Mouse (Mus musculus): ENCODE data around the gene Slc35f6. TPM values are rescaled to one million over a fixed set of nuclear protein-coding genes. Genes with fewer than 3 reads are reported as not detected.
A peak's percentile ranks its signal among the peaks of the same experiment; 100 is the strongest.

Gene Slc35f6
- polyA plus RNA-seq, 1 experiment from 2014 or later, result 26.5 TPM

- Histone ChIP-seq H3K27me3 (replicated peaks; ENCODE audit: control insufficient read depth, insufficient read depth, low read length) (peaks cover 10% of the 10 kb centered on the region), H3K36me3 (ENCODE audit: control insufficient read depth, insufficient read depth, low read length) (no peaks in the 10 kb centered on the region), H3K9ac (ENCODE audit: low read depth, low read length) (no peak overlapping the region), H3K4me3 (ENCODE audit: low read depth, low read length) (no peak overlapping the region), H3K4me1 (ENCODE audit: control insufficient read depth, insufficient read depth, low read length) (peaks cover 14% of the 10 kb centered on the region), H3K27ac (replicated peaks; ENCODE audit: low read depth, low read length) (no peak overlapping the region), H3K4me2 (ENCODE audit: low read depth, low read length) (no peak overlapping the region), H3K9me3 (ENCODE audit: control insufficient read depth, low read length) (no peaks in the 10 kb centered on the region)
- 27% methylated on average over 3 of the region's 3 CpGs for WGBS
- DNase-seq (ENCODE audit: low spot score), result no peak
- no peak for ATAC-seq (ENCODE audit: low read depth)
Observed at GRCm38 (mm10) chr5:30617357-30617756, 30.4 kb upstream of the Slc35f6 start.

GRCm38 (mm10) chr5:30617851-30618250 lies 29.9 kb upstream of the Slc35f6 start:
- no peak overlapping the region for H3K27ac ChIP-seq (replicated peaks; ENCODE audit: low read depth, low read length)
- DNase-seq (ENCODE audit: low spot score) (no peak), ATAC-seq (ENCODE audit: low read depth) (no peak)
- H3K9me3 ChIP-seq (ENCODE audit: control insufficient read depth, low read length), result no peaks in the 10 kb centered on the region
- H3K27me3 ChIP-seq (replicated peaks; ENCODE audit: control insufficient read depth, insufficient read depth, low read length), result peaks cover 15% of the 10 kb centered on the region
- no peaks in the 10 kb centered on the region for H3K36me3 ChIP-seq (ENCODE audit: control insufficient read depth, insufficient read depth, low read length)
- no peak overlapping the region for H3K4me3 ChIP-seq (ENCODE audit: low read depth, low read length)
- H3K4me1 ChIP-seq (ENCODE audit: control insufficient read depth, insufficient read depth, low read length), result peaks cover 18% of the 10 kb centered on the region
- H3K9ac ChIP-seq (ENCODE audit: low read depth, low read length), result no peak overlapping the region
- WGBS, result 29% methylated on average over 11 of the region's 11 CpGs
- H3K4me2 ChIP-seq (ENCODE audit: low read depth, low read length), result no peak overlapping the region

DNA sequence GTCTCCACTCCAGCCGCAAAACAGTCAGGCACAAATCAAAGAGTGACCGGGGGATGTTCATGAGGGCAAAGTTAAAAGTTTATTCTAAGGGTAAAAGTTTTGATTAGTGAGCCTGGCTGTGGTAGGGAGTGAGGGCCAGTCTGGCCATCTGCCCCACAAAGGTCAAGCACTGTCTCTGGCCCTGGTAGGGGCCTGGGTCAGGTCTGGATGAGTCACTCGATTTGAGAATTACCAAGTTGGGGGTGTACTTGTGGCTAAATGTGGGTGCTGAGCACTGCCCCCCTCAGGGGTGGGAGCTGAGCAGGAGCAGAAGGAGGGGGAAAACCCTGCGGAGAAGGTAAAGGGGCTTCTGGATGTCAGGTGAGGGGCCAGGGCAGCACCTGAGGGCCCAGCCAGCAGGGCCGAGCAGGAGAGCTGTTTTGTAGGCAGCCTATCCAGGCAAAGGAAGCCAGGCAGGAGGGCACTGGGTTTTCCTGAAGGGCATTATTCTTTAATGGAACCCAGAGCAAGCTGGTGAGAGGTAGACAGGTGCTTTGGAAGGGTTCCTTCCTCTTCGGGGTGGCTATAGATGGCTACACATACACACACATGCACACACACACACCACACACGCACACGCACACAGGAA lies 29.2 kb upstream of the Slc35f6 start:
- WGBS, result 75% methylated on average over 8 of the region's 8 CpGs
- Histone ChIP-seq H3K9ac (ENCODE audit: low read depth, low read length) (no peak overlapping the region), H3K4me3 (ENCODE audit: low read depth, low read length) (no peak overlapping the region), H3K4me1 (ENCODE audit: control insufficient read depth, insufficient read depth, low read length) (peaks cover 18% of the 10 kb centered on the region), H3K36me3 (ENCODE audit: control insufficient read depth, insufficient read depth, low read length) (no peaks in the 10 kb centered on the region), H3K27me3 (replicated peaks; ENCODE audit: control insufficient read depth, insufficient read depth, low read length) (peaks cover 15% of the 10 kb centered on the region), H3K4me2 (ENCODE audit: low read depth, low read length) (no peak overlapping the region), H3K27ac (replicated peaks; ENCODE audit: low read depth, low read length) (no peak overlapping the region), H3K9me3 (ENCODE audit: control insufficient read depth, low read length) (no peaks in the 10 kb centered on the region)
- DNase-seq (ENCODE audit: low spot score), result no peak
- ATAC-seq (ENCODE audit: low read depth), result no peak

DNA sequence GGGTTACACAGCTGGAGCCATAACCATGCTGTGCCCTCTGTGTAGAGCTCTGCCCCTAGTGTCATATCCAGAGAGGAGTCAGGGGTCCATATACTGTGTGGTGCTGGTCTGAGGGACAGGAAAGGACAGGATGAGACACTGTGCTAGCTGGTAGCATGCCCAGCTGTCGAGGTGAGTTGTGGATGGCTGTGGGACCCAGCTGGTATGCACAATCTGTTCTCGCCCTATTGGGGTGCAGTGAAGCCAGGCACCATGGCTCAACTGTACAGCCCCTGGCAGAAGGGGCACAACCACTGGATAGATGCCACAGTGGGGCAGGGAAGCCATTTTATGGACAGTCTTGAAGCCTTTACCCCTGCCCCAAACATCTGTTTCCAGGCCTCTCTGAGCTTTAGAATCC lies 28.5 kb upstream of the Slc35f6 start:
- no peak overlapping the region for H3K4me2 ChIP-seq (ENCODE audit: low read depth, low read length)
- H3K9ac ChIP-seq (ENCODE audit: low read depth, low read length), result no peak overlapping the region
- H3K27me3 ChIP-seq (replicated peaks; ENCODE audit: control insufficient read depth, insufficient read depth, low read length), result peaks cover 15% of the 10 kb centered on the region
- no peak for DNase-seq (ENCODE audit: low spot score)
- 83% methylated on average over 2 of the region's 2 CpGs for WGBS
- ATAC-seq (ENCODE audit: low read depth), result no peak
- no peak overlapping the region for H3K4me3 ChIP-seq (ENCODE audit: low read depth, low read length)
- H3K36me3 ChIP-seq (ENCODE audit: control insufficient read depth, insufficient read depth, low read length), result no peaks in the 10 kb centered on the region
- no peaks in the 10 kb centered on the region for H3K9me3 ChIP-seq (ENCODE audit: control insufficient read depth, low read length)
- no peak overlapping the region for H3K27ac ChIP-seq (replicated peaks; ENCODE audit: low read depth, low read length)
- peaks cover 16% of the 10 kb centered on the region for H3K4me1 ChIP-seq (ENCODE audit: control insufficient read depth, insufficient read depth, low read length)

- peaks cover 12% of the 10 kb centered on the region; the same call in 1 of the 2 replicates for H3K4me1 ChIP-seq (ENCODE audit: control insufficient read depth, insufficient read depth, low read length)
- no peaks in the 10 kb centered on the region for H3K9me3 ChIP-seq (ENCODE audit: control insufficient read depth, low read length)
- peaks cover 15% of the 10 kb centered on the region for H3K27me3 ChIP-seq (replicated peaks; ENCODE audit: control insufficient read depth, insufficient read depth, low read length)
- 98% methylated on average over 20 of the region's 20 CpGs for WGBS
- no peaks in the 10 kb centered on the region for H3K36me3 ChIP-seq (ENCODE audit: control insufficient read depth, insufficient read depth, low read length)
- no peak overlapping the region for H3K4me3 ChIP-seq (ENCODE audit: low read depth, low read length)
- no peak overlapping the region for H3K9ac ChIP-seq (ENCODE audit: low read depth, low read length)
- DNase-seq (ENCODE audit: low spot score), result no peak
- no peak for ATAC-seq (ENCODE audit: low read depth)
- no peak overlapping the region for H3K27ac ChIP-seq (replicated peaks; ENCODE audit: low read depth, low read length)
- no peak overlapping the region for H3K4me2 ChIP-seq (ENCODE audit: low read depth, low read length)
Observed at GRCm38 (mm10) chr5:30620567-30620966, 27.2 kb upstream of the Slc35f6 start.

DNA sequence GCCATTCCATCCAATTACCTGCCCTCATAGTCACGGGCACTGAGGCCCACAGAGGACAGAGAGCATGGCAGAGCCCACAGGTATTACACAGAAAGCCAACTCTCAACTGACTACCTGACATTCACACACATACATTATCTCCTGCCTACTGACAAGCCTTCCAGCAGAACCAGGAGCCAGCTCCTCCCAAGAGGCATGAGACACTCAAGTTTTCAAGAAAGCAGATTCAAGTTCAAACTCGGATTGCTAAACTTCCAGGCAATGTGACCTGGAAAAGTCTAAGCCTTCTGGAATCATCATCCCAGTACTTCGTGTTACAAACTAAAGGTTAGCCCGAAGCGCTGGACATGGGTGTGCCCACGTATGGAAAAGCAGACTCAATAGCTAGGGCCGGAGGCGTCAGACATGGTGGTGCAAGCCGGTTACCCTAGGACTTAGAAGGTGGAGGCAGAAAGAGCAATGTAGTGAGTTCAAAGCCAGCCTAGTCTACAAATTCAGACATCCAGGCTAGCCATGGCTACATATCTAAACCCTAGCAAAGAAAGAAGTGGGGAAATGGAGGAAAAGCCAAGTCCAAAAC lies 26.4 kb upstream of the Slc35f6 start:
- no peak overlapping the region for H3K27ac ChIP-seq (replicated peaks; ENCODE audit: low read depth, low read length)
- H3K9ac ChIP-seq (ENCODE audit: low read depth, low read length), result no peak overlapping the region; the same call in 1 of the 2 replicates
- peak overlapping the region; percentile 91 for H3K4me2 ChIP-seq (ENCODE audit: low read depth, low read length)
- H3K36me3 ChIP-seq (ENCODE audit: control insufficient read depth, insufficient read depth, low read length), result no peaks in the 10 kb centered on the region
- 89% methylated on average over 9 of the region's 9 CpGs for WGBS
- H3K4me1 ChIP-seq (ENCODE audit: control insufficient read depth, insufficient read depth, low read length), result peaks cover 12% of the 10 kb centered on the region; the same call in 1 of the 2 replicates
- no peak for DNase-seq (ENCODE audit: low spot score)
- H3K9me3 ChIP-seq (ENCODE audit: control insufficient read depth, low read length), result no peaks in the 10 kb centered on the region
- H3K27me3 ChIP-seq (replicated peaks; ENCODE audit: control insufficient read depth, insufficient read depth, low read length), result peaks cover 15% of the 10 kb centered on the region
- ATAC-seq (ENCODE audit: low read depth), result no peak
- H3K4me3 ChIP-seq (ENCODE audit: low read depth, low read length), result no peak overlapping the region

- no peak overlapping the region for H3K27ac ChIP-seq (replicated peaks; ENCODE audit: low read depth, low read length)
- H3K9ac ChIP-seq (ENCODE audit: low read depth, low read length), result peak overlapping the region; percentile 60
- peak overlapping the region; percentile 91 for H3K4me2 ChIP-seq (ENCODE audit: low read depth, low read length)
- H3K9me3 ChIP-seq (ENCODE audit: control insufficient read depth, low read length), result no peaks in the 10 kb centered on the region
- H3K4me3 ChIP-seq (ENCODE audit: low read depth, low read length), result peak overlapping the region; percentile 50
- DNase-seq (ENCODE audit: low spot score), result no peak
- WGBS, result 49% methylated on average over 22 of the region's 22 CpGs
- H3K36me3 ChIP-seq (ENCODE audit: control insufficient read depth, insufficient read depth, low read length), result no peaks in the 10 kb centered on the region
- ATAC-seq (ENCODE audit: low read depth), result no peak
- peaks cover 15% of the 10 kb centered on the region for H3K27me3 ChIP-seq (replicated peaks; ENCODE audit: control insufficient read depth, insufficient read depth, low read length)
- H3K4me1 ChIP-seq (ENCODE audit: control insufficient read depth, insufficient read depth, low read length), result peaks cover 12% of the 10 kb centered on the region; the same call in 1 of the 2 replicates
Observed at GRCm38 (mm10) chr5:30621844-30622176, 25.9 kb upstream of the Slc35f6 start.

GRCm38 (mm10) chr5:30622177-30622840 lies 25.4 kb upstream of the Slc35f6 start:
- DNase-seq (ENCODE audit: low spot score) (peak; percentile 22), ATAC-seq (ENCODE audit: low read depth) (peak; percentile 56)
- Histone ChIP-seq H3K36me3 (ENCODE audit: control insufficient read depth, insufficient read depth, low read length) (no peaks in the 10 kb centered on the region), H3K4me1 (ENCODE audit: control insufficient read depth, insufficient read depth, low read length) (peaks cover 12% of the 10 kb centered on the region; the same call in 1 of the 2 replicates), H3K27me3 (replicated peaks; ENCODE audit: control insufficient read depth, insufficient read depth, low read length) (peaks cover 15% of the 10 kb centered on the region), H3K27ac (replicated peaks; ENCODE audit: low read depth, low read length) (no peak overlapping the region), H3K4me3 (ENCODE audit: low read depth, low read length) (peak overlapping the region; percentile 50), H3K9me3 (ENCODE audit: control insufficient read depth, low read length) (no peaks in the 10 kb centered on the region), H3K9ac (ENCODE audit: low read depth, low read length) (peak overlapping the region; percentile 60), H3K4me2 (ENCODE audit: low read depth, low read length) (peak overlapping the region; percentile 91)
- 6% methylated on average over 36 of the region's 69 CpGs for WGBS
